Comparison of ENCODE assay signal across 10 mouse cellular contexts in the genomic region with DNA sequence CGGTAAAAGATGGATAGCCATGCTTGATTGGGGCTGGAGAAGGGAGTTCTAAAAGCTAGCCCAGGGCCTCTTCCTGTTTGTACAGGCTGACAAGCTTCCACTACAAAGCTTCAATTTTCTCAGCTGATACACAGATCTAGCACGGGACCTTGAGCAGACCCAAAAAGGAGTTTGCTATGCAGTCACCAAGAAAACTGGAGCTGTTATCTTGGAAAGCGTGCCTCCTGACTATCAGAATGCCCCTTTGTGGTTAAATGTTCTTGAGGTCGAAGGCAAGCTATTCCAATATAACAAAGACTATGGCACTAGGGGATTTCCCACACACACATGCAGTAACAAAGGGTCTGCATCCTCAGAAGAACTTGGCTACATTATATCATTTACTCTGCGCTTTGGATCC. TPM values are rescaled to one million over a fixed set of nuclear protein-coding genes. Genes with fewer than 3 reads are reported as not detected.
DNase-seq lines count a peak whose midpoint lies in the region; ATAC-seq and TF ChIP-seq lines count a peak whose summit lies in the region.
"Had no signal": no experiment of that assay in that cellular context is flagged by ENCODE, and none has a peak within 500 bp of the region (broad histone marks: within the 10 kb centered on the region; RNA-seq: fewer than 3 reads in every experiment).

No protein-coding gene starts in this region.

- H3K79me2 ChIP-seq in heart, adult 2 months (replicated peaks; ENCODE audit: control insufficient read depth, insufficient read depth, low read length), result 0 out of 2 replicates have a peak, but pooled peaks cover 3% of the 10 kb centered on the region

- TF ChIP-seq EP300 in heart, adult 2 months (IDR thresholded peaks at IDR 0.05; ENCODE audit: insufficient read depth, low read depth, low read length), result no peak

- no peak overlapping the region for H3K9ac ChIP-seq in heart, embryonic 16.5 days (ENCODE audit: low read length)
- H3K9ac ChIP-seq in heart, adult 2 months (ENCODE audit: low read depth, low read length), result no peak overlapping the region
- H3K9ac ChIP-seq in lung, embryonic 15.5 days, result no peak overlapping the region
- peak overlapping the region; percentile 99 for H3K9ac ChIP-seq in liver, embryonic 16.5 days (ENCODE audit: low read depth, low read length)

- H3K4me3 ChIP-seq in heart, embryonic 16.5 days (ENCODE audit: low read length), result no peak overlapping the region
- H3K4me3 ChIP-seq in heart, adult 2 months, result no peak overlapping the region
- H3K4me3 ChIP-seq in lung, embryonic 15.5 days, result no peak overlapping the region
- no peak overlapping the region for H3K4me3 ChIP-seq in lung, adult 2 months (replicated peaks; ENCODE audit: extremely low read depth, low read depth, low read length)
- peak overlapping the region; percentile 94 for H3K4me3 ChIP-seq in liver, embryonic 16.5 days (ENCODE audit: low read depth, low read length)

- no peak for TF ChIP-seq CTCF in heart, adult 2 months (IDR thresholded peaks at IDR 0.05)
- TF ChIP-seq CTCF in lung, adult 2 months (IDR thresholded peaks at IDR 0.05; ENCODE audit: insufficient read depth, low read length), result no peak

- no peak for DNase-seq in heart, adult 2 months
- DNase-seq in lung, adult 2 months, result no peak
- peak; percentile 14 for DNase-seq in T-cell, adult 2 months (ENCODE audit: low spot score)
- no peak for DNase-seq in gastrocnemius, postnatal 4 days (ENCODE audit: low spot score in 2 of 2)
- DNase-seq in spleen, postnatal 10 days (ENCODE audit: low spot score in 2 of 2), result no peak
- DNase-seq: thymus, postnatal 25 days had no signal

- peaks cover 32% of the 10 kb centered on the region for H3K4me1 ChIP-seq in heart, embryonic 16.5 days (ENCODE audit: control insufficient read depth, insufficient read depth, low read length)
- peaks cover 2% of the 10 kb centered on the region for H3K4me1 ChIP-seq in heart, adult 2 months (ENCODE audit: control insufficient read depth, insufficient read depth, low read length)
- H3K4me1 ChIP-seq in lung, embryonic 15.5 days, result peaks cover 41% of the 10 kb centered on the region
- H3K4me1 ChIP-seq in lung, adult 2 months (ENCODE audit: control insufficient read depth, insufficient read depth, low read length), result peaks cover 11% of the 10 kb centered on the region
- H3K4me1 ChIP-seq in liver, embryonic 16.5 days (ENCODE audit: control insufficient read depth, low read depth, low read length), result peaks cover 33% of the 10 kb centered on the region

- no peak for TF ChIP-seq POLR2A in heart, adult 2 months (IDR thresholded peaks at IDR 0.05; ENCODE audit: insufficient read depth, low read depth, low read length)
- TF ChIP-seq POLR2A in lung, adult 2 months (IDR thresholded peaks at IDR 0.05; ENCODE audit: borderline replicate concordance, extremely low read depth, low read depth, low read length), result no peak

- H3K27me3 ChIP-seq in heart, embryonic 16.5 days (ENCODE audit: control insufficient read depth, insufficient read depth, low read length), result no peaks in the 10 kb centered on the region
- no peaks in the 10 kb centered on the region for H3K27me3 ChIP-seq in heart, adult 2 months (ENCODE audit: control insufficient read depth, insufficient read depth, low read length)
- no peaks in the 10 kb centered on the region for H3K27me3 ChIP-seq in lung, embryonic 15.5 days
- no peaks in the 10 kb centered on the region for H3K27me3 ChIP-seq in liver, embryonic 16.5 days (ENCODE audit: control insufficient read depth, insufficient read depth, low read depth, low read length)
- H3K27me3 ChIP-seq: embryonic facial prominence, embryonic 12.5 days had no signal

- no peak for ATAC-seq in heart, embryonic 16.5 days (replicated peaks; ENCODE audit: extremely low read depth, insufficient read depth, low FRiP score)
- ATAC-seq in lung, embryonic 15.5 days (ENCODE audit: borderline replicate concordance, extremely low read depth, low FRiP score, low TSS enrichment), result no peak
- no peak for ATAC-seq in liver, embryonic 16.5 days (ENCODE audit: low read depth)

- no peak overlapping the region for H3K4me2 ChIP-seq in heart, embryonic 16.5 days (ENCODE audit: low read depth, low read length)
- H3K4me2 ChIP-seq in lung, embryonic 15.5 days, result no peak overlapping the region
- peak overlapping the region; percentile 72 for H3K4me2 ChIP-seq in liver, embryonic 16.5 days (ENCODE audit: low read depth, low read length)

- WGBS in heart, embryonic 16.5 days, result 43% methylated on average over 5 of the region's 5 CpGs
- WGBS in heart, adult 2 months, result 54% methylated on average over 5 of the region's 5 CpGs
- 48% methylated on average over 5 of the region's 5 CpGs for whole genome bisulfite sequencing in lung, embryonic 15.5 days
- 52% methylated on average over 5 of the region's 5 CpGs for WGBS in lung, adult 2 months
- 25% methylated on average over 5 of the region's 5 CpGs for WGBS in liver, embryonic 16.5 days (ENCODE audit: insufficient replicate concordance)

- peak overlapping the region; percentile 76 for H3K27ac ChIP-seq in heart, embryonic 16.5 days (ENCODE audit: low read length)
- no peak overlapping the region for H3K27ac ChIP-seq in heart, adult 2 months
- H3K27ac ChIP-seq in lung, embryonic 15.5 days, result peak overlapping the region; percentile 81
- H3K27ac ChIP-seq in liver, embryonic 16.5 days (ENCODE audit: low read length), result peak overlapping the region; percentile 94
- H3K27ac ChIP-seq: embryonic facial prominence, embryonic 12.5 days had no signal

- intact Hi-C loops in heart, adult 2 months (cut with DNase I), result loop anchor here (2.0 to 5.0 kb wide), 2 partner anchors 114 to 147 kb away; no protein-coding TSS in a partner anchor

- H3K9me3 ChIP-seq in heart, embryonic 16.5 days (replicated peaks; ENCODE audit: control insufficient read depth, low read length), result no peaks in the 10 kb centered on the region
- H3K9me3 ChIP-seq in lung, embryonic 15.5 days, result no peaks in the 10 kb centered on the region
- H3K9me3 ChIP-seq in liver, embryonic 16.5 days (replicated peaks; ENCODE audit: control insufficient read depth, low read length), result no peaks in the 10 kb centered on the region
- H3K9me3 ChIP-seq: embryonic facial prominence, embryonic 12.5 days had no signal

- no peaks in the 10 kb centered on the region for H3K36me3 ChIP-seq in heart, embryonic 16.5 days (ENCODE audit: control insufficient read depth, insufficient read depth)
- H3K36me3 ChIP-seq in heart, adult 2 months (ENCODE audit: control insufficient read depth, insufficient read depth, low read length), result no peaks in the 10 kb centered on the region
- H3K36me3 ChIP-seq in lung, embryonic 15.5 days, result no peaks in the 10 kb centered on the region
- H3K36me3 ChIP-seq in liver, embryonic 16.5 days (ENCODE audit: control insufficient read depth, insufficient read depth), result no peaks in the 10 kb centered on the region
- H3K36me3 ChIP-seq: embryonic facial prominence, embryonic 12.5 days had no signal

RNA-seq across cellular contexts. Expression of a gene that starts 1.2 kb away (rescaled TPM):
- polyA plus RNA-seq in heart, embryonic 16.5 days (2015; fragmentation: Nextera tagmentation; extraction: Ambion mirVana), result 36.6 and 44.5 TPM in 2 replicates
- 10 to 100 TPM; 67.6 to 78.4 TPM for total RNA-seq in heart, adult 2 months (2021)
- 39.7 and 50.8 TPM in 2 replicates for polyA plus RNA-seq in heart, adult 2 months (2012; rRNA removed)
- polyA plus RNA-seq in lung, embryonic 15.5 days (2015; fragmentation: Nextera tagmentation; extraction: Ambion mirVana), result 40.5 and 42.1 TPM in 2 replicates
- 26.7 and 28.3 TPM in 2 replicates for polyA plus RNA-seq in lung, adult 2 months (2012; rRNA removed)
- 199 and 206 TPM in 2 replicates for polyA plus RNA-seq in liver, embryonic 16.5 days (2015; fragmentation: Nextera tagmentation; extraction: Ambion mirVana)
- total RNA-seq in gastrocnemius, postnatal 4 days (2021), result 100 to 1,000 TPM in 1 of 2 experiments, 10 to 100 TPM in 1; 69.1 to 105 TPM
